17 mouse cellular contexts compared by ENCODE assay signal in genomic region chr1:75618367-75618790, GRCm38 (mm10).
A peak's percentile ranks its signal among the peaks of the same experiment; 100 is the strongest.
DNase-seq lines count a peak whose midpoint lies in the region; ATAC-seq and TF ChIP-seq lines count a peak whose summit lies in the region.
"Had no signal": no experiment of that assay in that cellular context is flagged by ENCODE, and none has a peak within 500 bp of the region (broad histone marks: within the 10 kb centered on the region; RNA-seq: fewer than 3 reads in every experiment).

No protein-coding gene starts in this region.

- no peaks in the 10 kb centered on the region for H3K27me3 ChIP-seq in lung, postnatal 0 days (replicated peaks; ENCODE audit: insufficient read depth, low read length)
- no peaks in the 10 kb centered on the region for H3K27me3 ChIP-seq in heart, postnatal 0 days (ENCODE audit: control insufficient read depth, insufficient read depth, low read length)
- H3K27me3 ChIP-seq: midbrain, embryonic 13.5 days; Patski had no signal

- H3K27ac ChIP-seq in lung, postnatal 0 days (ENCODE audit: low read length) = no peak overlapping the region
- H3K27ac ChIP-seq in heart, postnatal 0 days (ENCODE audit: low read depth) = peak overlapping the region; percentile 85
- H3K27ac ChIP-seq: layer of hippocampus, adult 2 months; left cerebral cortex, adult 2 months; limb, embryonic 12.5 days; midbrain, embryonic 13.5 days had no signal

- 34% methylated on average over 7 of the region's 7 CpGs for WGBS in lung, postnatal 0 days
- WGBS in heart, postnatal 0 days = 27% methylated on average over 7 of the region's 7 CpGs

- no peaks in the 10 kb centered on the region for H3K9me3 ChIP-seq in lung, postnatal 0 days (ENCODE audit: low read length)
- H3K9me3 ChIP-seq in heart, postnatal 0 days (replicated peaks; ENCODE audit: control insufficient read depth, low read length) = no peaks in the 10 kb centered on the region
- H3K9me3 ChIP-seq: limb, embryonic 12.5 days; midbrain, embryonic 13.5 days had no signal

- no peak for TF ChIP-seq CTCF in lung, postnatal 0 days (IDR thresholded peaks at IDR 0.05)
- no peak for TF ChIP-seq CTCF in heart, postnatal 0 days (IDR thresholded peaks at IDR 0.05; ENCODE audit: low read depth)

- H3K4me3 ChIP-seq in lung, postnatal 0 days (ENCODE audit: low read depth, low read length) = no peak overlapping the region
- no peak overlapping the region for H3K4me3 ChIP-seq in heart, postnatal 0 days (ENCODE audit: low read depth, low read length)
- H3K4me3 ChIP-seq: erythroblast, embryonic 14.5 days; layer of hippocampus, adult 2 months; left cerebral cortex, adult 2 months; limb, embryonic 12.5 days; midbrain, embryonic 13.5 days had no signal

- H3K36me3 ChIP-seq in lung, postnatal 0 days (ENCODE audit: insufficient read depth, low read length) = no peaks in the 10 kb centered on the region
- H3K36me3 ChIP-seq in heart, postnatal 0 days (replicated peaks; ENCODE audit: control insufficient read depth, insufficient read depth, low read length) = no peaks in the 10 kb centered on the region
- H3K36me3 ChIP-seq: limb, embryonic 12.5 days; midbrain, embryonic 13.5 days had no signal

- no peak overlapping the region for H3K4me2 ChIP-seq in lung, postnatal 0 days (replicated peaks; ENCODE audit: low read depth, low read length)
- H3K4me2 ChIP-seq in heart, postnatal 0 days (ENCODE audit: low read depth, low read length) = no peak overlapping the region
- H3K4me2 ChIP-seq: limb, embryonic 12.5 days; midbrain, embryonic 13.5 days had no signal

- peak; percentile 27 for DNase-seq in embryo, embryonic 10.5 days (ENCODE audit: low spot score)
- no peak for DNase-seq in embryo, embryonic 11 days
- no peak for DNase-seq in lung, postnatal 0 days (ENCODE audit: low spot score)
- no peak for DNase-seq in lung, adult 18-20 months
- DNase-seq in cerebellum, adult 9-11 months = peak; percentile 57
- DNase-seq in heart, postnatal 0 days (ENCODE audit: low spot score) = peak; percentile 73
- no peak for DNase-seq in urinary bladder, postnatal 36 days (ENCODE audit: low spot score in 2 of 2)
- DNase-seq in T-cell, adult 2 months (ENCODE audit: low spot score) = no peak
- DNase-seq: forebrain, postnatal 0 days; lung, postnatal 36 days; right cerebral cortex, postnatal 25 days had no signal

- peak; percentile 60; the same call in 1 of the 2 replicates for ATAC-seq in lung, postnatal 0 days
- ATAC-seq in heart, postnatal 0 days (ENCODE audit: insufficient read depth, low read depth) = peak; percentile 91
- ATAC-seq: forebrain, postnatal 0 days; midbrain, embryonic 13.5 days; Patski had no signal

- H3K4me1 ChIP-seq in lung, postnatal 0 days (ENCODE audit: insufficient read depth, low read depth, low read length) = no peaks in the 10 kb centered on the region
- H3K4me1 ChIP-seq in heart, postnatal 0 days (ENCODE audit: control insufficient read depth, insufficient read depth) = 0 out of 2 replicates have a peak, but pooled peaks cover 16% of the 10 kb centered on the region

- H3K9ac ChIP-seq in lung, postnatal 0 days (replicated peaks; ENCODE audit: low read depth) = no peak overlapping the region
- H3K9ac ChIP-seq in heart, postnatal 0 days (replicated peaks; ENCODE audit: low read depth, low read length) = no peak overlapping the region
- H3K9ac ChIP-seq: forebrain, postnatal 0 days; limb, embryonic 12.5 days; midbrain, embryonic 13.5 days had no signal

- TF ChIP-seq EP300 in lung, postnatal 0 days (IDR thresholded peaks at IDR 0.05) = peak; percentile 93
- TF ChIP-seq EP300 in heart, postnatal 0 days (IDR thresholded peaks at IDR 0.05; ENCODE audit: low read depth) = peak; percentile 88

Comparison
In these comparisons a context has a peak if more than half of its experiments do, and no peak if none do; other contexts are left out.
1. DNase-seq: peak in embryo, embryonic 10.5 days (single experiment), cerebellum, adult 9-11 months (single experiment) and heart, postnatal 0 days (single experiment); none in embryo, embryonic 11 days (single experiment), lung, postnatal 0 days (single experiment), lung, adult 18-20 months (0 of 2), urinary bladder, postnatal 36 days (0 of 2) and T-cell, adult 2 months (single experiment).